Mouse (Mus musculus) adrenal gland, postnatal 25 days (tissue): ENCODE measurements around the gene Sprn. TPM values are rescaled to one million over a fixed set of nuclear protein-coding genes. Genes with fewer than 3 reads are reported as not detected.
"Not testable (repeated sequence)": the region's sequence is repeated elsewhere in the genome, so short reads cannot be mapped to it uniquely, and the experiment has no call there.

Source experiments
- DNase-seq: peaks from one replicate; pipeline ENCODE4 v3.0.0; 2021; ENCODE audit warnings: mixed read lengths
- total RNA-seq: library from RNA; stranded (reverse); gene quantifications from 2 replicates; pipeline ENCODE4 v1.2.3, GENCODE M21; 2021

Gene Sprn
- total RNA-seq, 1 experiment from 2014 or later = 0.79 TPM

DNA sequence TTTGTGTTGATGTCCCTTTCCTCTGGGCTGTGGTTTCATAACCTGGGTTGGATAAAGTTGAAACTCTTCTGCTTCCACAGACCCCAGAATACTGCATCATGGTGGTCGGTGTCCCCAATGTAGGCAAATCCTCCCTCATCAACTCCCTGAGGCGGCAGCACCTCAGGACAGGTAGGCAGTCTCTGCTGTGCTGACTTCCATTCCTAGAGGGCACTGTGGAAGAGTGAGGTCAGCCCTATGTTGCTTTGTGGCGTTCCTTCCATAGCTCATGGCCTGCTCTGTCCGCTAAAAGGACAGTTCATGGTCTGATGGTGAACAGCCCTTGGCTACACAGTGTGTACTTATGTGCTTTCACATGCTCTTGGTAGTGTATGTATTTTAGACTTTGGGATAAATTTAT, 10.1 kb downstream of the Sprn start:
- no peak for DNase-seq

- DNase-seq = peak; percentile 68
Measured at GRCm38 (mm10) chr7:140141350-140141749, 13.3 kb downstream of the Sprn start.

DNA sequence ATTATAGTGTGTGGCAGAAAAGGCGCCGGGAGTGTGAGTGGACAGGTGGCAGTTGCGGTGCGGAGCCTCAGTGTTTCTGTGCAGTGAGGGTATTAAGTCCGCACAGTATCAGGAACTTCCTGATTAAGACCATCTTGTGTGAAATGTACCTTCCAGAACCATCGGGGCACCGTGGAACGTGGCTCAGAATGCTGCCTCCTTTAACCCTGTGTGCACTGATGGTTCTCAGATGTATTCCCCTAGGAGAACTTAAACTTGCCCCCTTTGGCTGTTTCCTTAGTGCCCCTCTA, 16.7 kb downstream of the Sprn start:
- no peak for DNase-seq

DNA sequence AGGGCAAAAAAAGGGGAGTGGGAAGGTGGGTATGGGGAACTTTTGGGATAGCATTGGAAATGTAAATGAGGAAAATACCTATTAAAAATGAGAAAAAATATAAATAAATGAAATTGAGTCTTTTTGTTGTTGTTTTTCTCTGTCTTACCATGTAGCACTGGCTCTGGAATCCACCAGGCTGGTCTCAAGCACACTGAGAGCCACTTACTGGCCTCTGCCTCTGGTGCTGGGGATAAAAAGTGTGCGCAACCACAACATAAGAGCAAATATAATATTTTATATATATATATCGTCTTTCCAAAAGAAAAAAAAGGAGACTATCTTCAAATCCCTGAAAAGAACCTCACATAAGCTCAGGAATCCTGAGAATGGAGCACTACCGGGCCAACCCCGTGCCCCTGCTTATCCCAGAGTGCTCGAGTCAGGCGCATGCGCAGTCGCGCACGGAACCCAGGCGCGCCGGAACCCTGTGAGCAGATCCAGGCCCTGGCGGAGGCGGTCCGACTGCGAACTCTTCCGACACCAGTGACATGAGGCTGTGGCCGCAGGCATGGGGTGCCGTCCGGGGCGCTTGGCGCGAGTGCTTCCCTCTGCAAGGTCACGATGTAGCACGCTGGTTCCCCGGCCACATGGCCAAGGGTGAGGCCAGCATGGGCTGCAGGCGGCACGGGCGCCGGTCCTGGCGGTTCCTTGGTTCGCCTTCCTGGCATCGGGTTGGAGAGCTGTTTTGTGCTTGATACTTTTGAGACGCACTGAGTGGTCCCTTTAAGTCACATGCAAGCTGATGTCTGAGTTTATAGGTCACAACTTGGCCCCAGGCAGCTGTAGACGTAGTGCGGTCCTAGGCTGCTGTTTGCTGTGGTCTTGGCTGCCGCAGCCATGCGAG, 17.3 kb downstream of the Sprn start, which contains the start of gene Mtg1:
Gene Mtg1, plus strand, starts transcription at position 430 of the 886 bp plus-strand sequence.
- DNase-seq = peak; percentile 97

DNA sequence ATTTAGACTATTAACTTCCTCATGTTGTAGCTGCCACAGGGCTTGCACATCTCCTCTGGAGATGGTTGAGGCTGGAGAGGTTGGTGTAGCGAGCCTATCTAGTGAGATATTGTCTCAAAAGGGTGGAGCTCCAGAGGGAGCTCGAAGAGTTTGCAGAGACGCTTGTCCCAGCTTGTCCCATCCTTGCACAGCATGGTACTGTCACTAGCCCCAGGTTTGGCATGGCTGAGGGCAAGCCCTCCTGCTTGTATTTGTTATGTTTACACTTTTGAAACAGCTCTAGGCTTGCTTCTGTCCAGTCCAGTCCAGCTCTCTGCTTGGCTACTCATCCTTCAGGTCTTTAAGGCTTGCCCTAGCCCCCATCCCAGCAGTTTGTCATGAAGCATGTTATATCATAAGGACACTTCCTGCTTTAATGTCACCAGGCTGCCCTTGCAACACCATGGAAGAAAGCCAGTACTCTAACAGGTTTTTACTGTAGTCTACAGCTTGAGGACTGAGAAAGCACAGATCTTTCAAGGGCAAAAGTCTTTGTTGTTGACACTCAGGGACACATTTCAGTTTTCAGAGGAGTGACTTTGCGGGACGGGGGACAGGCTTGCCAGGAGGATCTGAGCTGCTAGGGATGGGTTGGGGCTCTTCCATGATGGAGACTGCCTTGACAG, 19.4 kb downstream of the Sprn start:
- no peak for DNase-seq

DNA sequence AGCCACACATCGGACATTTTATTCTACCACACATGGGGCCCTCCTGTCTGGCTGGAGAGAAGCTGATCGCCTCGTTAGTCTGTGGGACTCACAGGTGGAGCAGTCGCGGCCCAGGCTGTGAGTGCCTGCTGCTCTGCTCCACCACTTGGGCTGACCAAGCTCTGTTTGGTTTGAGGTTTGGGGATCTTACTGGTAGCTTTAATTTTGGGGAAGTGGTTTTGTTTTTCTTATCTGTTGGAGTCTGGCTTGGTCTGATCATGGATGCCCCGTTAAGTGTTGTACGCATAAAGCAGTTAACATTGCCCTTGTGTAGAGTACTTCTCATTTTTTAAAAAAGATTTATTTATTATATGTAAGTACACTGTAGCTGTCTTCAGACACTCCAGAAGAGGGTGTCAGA, 20.6 kb downstream of the Sprn start:
- DNase-seq = not testable (repeated sequence)

DNA sequence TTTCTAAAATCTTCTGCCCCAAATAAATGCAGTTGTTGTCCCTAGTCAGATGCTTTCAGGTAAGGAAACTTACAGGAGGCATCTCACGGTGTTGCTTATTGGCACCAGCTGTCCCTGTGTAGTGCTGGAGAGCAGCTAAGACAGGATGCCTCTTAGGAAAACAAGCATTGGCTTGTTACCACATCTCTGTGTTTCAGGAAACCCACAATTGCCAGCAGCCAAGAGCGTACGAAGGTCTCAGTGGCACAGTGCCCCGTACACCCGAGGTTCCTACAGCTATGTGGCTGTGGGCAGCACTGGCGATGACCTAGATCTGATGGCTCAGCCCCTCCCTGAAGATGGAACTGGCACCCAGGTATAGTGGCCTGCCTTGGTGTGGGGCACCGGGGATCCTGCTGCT, 22.5 kb downstream of the Sprn start:
- not testable (repeated sequence) for DNase-seq

- DNase-seq = no peak
Measured at GRCm38 (mm10) chr7:140127911-140128310, 26.8 kb downstream of the Sprn start.

DNA sequence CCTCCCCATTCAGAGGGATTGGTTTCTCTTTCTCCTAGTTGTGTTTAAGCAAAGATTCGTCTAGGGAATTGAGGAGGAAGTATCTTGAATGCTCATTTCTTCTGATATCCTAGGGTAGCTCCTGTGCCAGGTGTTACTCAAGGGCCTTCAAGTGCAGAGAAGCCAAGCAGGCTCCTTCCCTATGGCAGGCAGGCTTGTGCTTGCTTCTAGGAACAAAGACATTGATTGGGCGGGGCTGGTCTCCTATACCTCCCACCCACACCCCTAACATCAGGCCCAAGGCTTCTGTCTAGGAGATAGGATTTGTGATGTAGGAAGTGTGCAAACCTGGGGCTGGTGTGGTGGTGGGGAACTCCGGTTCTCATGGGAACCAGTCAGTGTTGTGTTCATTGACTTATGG, 27.7 kb downstream of the Sprn start:
- no peak for DNase-seq

GRCm38 (mm10) chr7:140126022-140126350, 28.7 kb downstream of the Sprn start:
- no peak for DNase-seq

GRCm38 (mm10) chr7:140125278-140126021, 29.2 kb downstream of the Sprn start:
- peak; percentile 95 for DNase-seq

DNA sequence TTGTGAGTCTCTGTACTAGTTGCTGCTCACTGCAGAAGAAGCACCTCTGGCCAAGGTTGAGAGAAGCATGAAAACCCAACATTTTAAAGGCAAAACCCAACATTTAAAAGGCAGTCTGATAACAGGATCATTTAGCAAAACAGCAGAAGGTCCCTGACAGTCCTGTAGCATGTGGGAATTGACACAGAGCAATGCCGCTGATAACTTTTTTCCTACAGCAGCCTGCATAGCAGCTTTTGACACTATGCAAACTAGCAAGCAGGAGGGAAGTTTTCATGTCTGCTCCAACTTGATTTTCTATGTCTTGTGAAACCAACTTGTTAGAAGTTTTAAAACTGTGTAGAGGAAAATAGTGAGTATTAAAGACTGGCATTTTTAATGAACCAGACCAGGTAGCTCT, 30.3 kb downstream of the Sprn start:
- DNase-seq = no peak

GRCm38 (mm10) chr7:140122765-140123164, 31.9 kb downstream of the Sprn start:
- no peak for DNase-seq

DNA sequence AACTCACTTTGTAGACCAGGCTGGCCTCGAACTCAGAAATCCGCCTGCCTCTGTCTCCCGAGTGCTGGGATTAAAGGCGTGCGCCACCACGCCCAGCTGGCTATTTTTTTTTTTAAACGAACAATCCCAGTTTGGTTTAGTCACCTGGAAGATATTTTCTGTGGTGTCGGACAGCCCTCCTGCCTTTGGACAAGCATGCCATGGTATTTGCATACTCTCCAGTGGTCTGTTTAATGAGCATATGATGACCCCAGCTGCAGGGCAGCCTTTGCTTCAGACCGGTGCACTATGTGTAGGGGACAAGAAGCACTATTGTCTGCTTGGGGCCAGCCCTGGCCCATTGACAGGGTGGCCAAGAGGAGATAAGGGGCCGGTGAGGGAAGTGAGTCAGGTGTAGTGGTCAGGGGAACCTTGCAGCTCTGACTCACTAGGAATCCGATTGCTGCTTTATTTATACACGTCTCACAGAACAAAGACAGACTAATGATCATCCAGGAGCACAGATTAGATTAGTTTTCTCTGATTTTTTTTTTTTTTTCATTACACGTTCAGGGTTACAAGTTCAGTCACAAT, 33.3 kb downstream of the Sprn start:
- no peak for DNase-seq

DNA sequence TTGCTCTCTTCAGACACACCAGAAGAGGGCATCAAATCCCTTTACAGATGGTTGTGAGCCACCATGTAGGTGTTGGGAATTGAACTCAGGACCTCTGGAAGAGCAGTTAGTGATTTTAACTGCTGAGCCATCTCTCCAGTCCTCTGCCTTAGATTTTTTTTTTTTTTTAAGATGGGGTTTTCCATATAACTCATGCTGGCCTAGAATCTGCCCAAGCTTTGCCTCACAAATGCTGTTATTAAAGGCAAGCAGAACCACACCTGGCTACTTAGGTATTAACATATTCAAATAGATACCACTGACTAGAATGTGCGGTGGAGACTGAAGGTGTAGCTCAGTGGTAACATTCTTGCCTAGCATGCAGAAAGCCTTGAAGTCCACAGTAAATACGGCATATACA, 34.2 kb downstream of the Sprn start:
- no peak for DNase-seq

DNA sequence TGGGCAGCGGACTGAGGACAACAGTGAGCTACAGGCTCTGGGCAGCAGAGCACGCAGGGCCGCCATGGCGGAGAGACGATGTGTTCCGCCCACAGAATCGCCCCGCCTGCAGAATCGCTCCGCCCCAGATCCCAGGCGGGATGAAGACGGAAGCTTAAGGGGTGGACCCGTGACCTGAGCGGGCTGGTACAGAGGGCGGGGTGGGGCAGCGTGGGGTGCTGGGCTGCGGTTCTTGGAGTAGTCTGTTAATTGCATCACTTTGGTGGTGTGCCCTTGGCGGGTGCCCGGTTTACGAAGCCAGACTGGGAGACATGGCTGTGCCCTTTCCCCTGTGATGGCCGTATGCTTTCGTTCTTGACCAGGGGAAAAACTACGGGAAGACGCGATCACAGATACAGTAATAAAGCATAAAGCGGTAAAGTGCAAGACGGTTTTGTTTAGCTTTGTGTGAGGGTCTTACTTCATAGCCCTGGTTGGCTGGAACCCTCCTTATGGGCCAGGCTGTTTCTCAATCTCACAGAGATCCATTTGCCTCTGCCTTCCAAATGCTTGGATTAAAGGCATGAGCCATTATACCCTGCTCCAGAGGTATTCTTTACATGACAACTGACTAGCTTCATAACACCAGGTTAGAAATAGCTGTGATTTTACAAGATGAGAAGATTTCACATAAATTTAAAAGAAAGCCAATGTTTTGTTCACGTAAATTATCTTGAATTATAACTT, 38.2 kb downstream of the Sprn start, which contains the start of gene Echs1:
Gene Echs1, minus strand, starts transcription at position 148 of the 726 bp plus-strand sequence.
- DNase-seq = peak; percentile 91

DNA sequence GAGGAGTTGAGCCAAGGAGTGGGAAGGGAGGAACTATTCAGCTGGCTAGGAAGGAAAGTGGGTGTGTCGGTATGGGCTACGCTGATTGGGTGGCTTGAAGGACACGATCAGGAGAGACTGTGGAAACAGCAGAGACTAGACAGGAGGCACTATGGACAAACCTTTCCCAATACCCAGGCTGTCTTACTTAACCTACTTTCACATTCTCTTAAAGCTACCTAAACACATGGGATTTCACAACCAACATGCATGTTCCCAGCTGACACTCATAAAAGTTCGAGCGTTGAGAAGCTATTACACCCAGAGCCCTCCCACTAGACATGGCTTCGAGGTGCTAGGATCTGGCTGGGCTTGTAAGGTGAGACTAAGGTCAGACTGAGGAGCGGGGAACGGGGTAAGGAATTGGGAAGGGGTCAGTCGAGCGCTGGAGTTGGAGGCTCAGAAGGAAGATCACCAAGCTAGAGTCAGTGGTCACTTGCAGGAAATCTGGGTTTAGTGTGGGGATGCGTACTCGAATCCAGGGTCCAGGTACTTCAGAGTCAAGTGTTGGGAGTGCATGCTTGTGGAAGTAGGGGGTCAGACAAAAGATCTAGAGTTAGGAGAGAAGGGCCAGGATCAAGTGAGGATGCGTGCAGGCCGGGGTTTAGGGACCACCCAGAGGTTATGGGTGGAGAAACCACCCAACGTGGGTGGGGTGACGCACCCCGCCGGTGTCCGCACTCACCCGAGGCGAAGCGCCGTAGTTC, 38.9 kb downstream of the Sprn start, which contains the start of gene Paox:
Gene Paox, plus strand, starts transcription at position 217 of the 746 bp plus-strand sequence.
- peak; percentile 48 for DNase-seq

- DNase-seq = no peak
Measured at GRCm38 (mm10) chr7:140111943-140112342, 42.7 kb downstream of the Sprn start.

GRCm38 (mm10) chr7:140104009-140104408, 50.7 kb downstream of the Sprn start:
- DNase-seq = no peak

DNA sequence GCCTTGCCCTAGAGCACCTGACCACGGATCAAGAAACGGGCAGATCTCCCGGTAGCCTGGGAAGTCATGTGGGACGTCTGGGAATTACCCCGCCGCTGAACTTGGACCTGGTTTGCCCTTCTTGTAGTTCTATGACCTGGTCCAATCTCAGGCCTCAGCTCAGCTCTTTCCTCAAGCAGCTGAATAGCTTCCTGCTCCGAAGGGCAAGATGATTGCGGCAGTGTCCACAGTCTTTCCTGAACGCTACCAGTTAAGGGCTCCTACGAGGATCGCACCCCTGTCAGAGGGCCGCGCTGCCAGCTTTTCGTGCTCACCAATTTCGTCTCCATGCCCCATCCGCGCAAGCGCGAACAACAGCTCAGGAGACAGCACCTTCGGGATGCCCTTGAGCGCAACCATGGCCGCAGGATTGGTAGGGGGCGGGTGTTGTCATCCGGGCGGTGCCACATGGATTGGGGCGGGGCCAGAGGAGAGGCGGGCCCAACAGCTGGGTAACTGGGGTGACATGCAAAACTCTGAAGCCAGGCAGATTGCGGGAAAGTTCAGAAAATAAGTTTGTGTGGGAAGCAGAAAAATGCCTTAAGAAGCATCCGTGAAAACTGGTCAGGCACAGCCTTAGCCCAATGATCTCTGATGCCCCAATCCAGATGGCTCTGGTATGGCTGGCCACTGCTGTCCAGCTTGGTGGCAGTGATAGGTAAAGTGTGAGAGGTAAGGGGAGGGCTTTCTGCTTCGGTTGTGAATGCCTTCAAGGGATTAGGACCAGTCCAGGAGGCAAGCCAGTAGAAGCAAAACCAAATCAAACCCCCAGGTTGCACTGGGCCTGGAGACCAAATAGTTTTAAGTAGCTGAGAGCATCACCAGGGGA, 52.5 kb downstream of the Sprn start, which contains the start of gene Fuom:
Gene Fuom, minus strand, starts transcription at position 449 of the 868 bp plus-strand sequence.
- DNase-seq = peak; percentile 94
